ENCODE assay signal across 15 mouse cellular contexts in the genomic region with DNA sequence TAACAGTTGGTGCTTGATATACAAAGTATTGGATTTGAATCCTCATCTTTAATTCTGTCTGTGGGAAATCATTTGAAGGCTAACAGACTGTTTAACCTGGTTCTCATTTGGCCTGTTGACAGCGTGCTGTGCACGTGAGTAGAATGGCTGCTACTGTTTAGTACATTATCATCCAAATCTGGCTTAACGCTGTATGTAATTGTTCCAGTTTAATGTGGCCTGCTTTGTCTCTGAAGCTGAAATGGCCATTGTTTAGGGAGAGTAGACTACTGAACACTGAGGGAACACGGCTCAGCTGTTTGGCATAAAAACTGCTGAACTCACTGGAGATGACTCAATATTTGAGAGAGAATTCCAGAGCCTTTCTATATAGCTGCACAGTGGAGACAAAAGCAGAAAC.
A peak's percentile ranks its signal among the peaks of the same experiment; 100 is the strongest.
DNase-seq lines count a peak whose midpoint lies in the region; ATAC-seq and TF ChIP-seq lines count a peak whose summit lies in the region.
"Had no signal": no experiment of that assay in that cellular context is flagged by ENCODE, and none has a peak within 500 bp of the region (broad histone marks: within the 10 kb centered on the region; RNA-seq: fewer than 3 reads in every experiment).

No protein-coding gene starts in this region.

- DNase-seq in forebrain, embryonic 11.5 days (ENCODE audit: low spot score) = no peak
- DNase-seq in left cerebral cortex, adult 9 months (ENCODE audit: low spot score in 2 of 2) = peak; percentile 35 to 51
- no peak for DNase-seq in left cerebral cortex, adult 18-20 months (ENCODE audit: low spot score in 2 of 2)
- peak; percentile 22 for DNase-seq in midbrain, postnatal 0 days (ENCODE audit: low spot score)
- DNase-seq: kidney, postnatal 4 days; liver, postnatal 0 days; lung, postnatal 4 days; thymus, adult 18-20 months had no signal

- 0 out of 2 replicates have a peak, but pooled peaks have one; percentile 45 for ATAC-seq in forebrain, embryonic 13.5 days
- ATAC-seq in forebrain, embryonic 11.5 days (replicated peaks; ENCODE audit: low FRiP score) = no peak
- ATAC-seq in midbrain, postnatal 0 days (ENCODE audit: low FRiP score) = no peak
- no peak for ATAC-seq in erythroblast, adult 5-6 weeks (replicated peaks; ENCODE audit: low FRiP score, poor library complexity, severe bottlenecking)
- ATAC-seq in cerebellum, adult (ENCODE audit: insufficient number of reproducible peaks, low FRiP score, low TSS enrichment) = no peak
- ATAC-seq: intestine, postnatal 0 days; liver, postnatal 0 days had no signal

- no peak overlapping the region for H3K4me3 ChIP-seq in forebrain, embryonic 13.5 days
- H3K4me3 ChIP-seq in forebrain, embryonic 11.5 days (ENCODE audit: low read depth, low read length) = no peak overlapping the region
- no peak overlapping the region for H3K4me3 ChIP-seq in brown adipose tissue, adult 24 weeks (ENCODE audit: insufficient read depth, low read depth, low read length)
- no peak overlapping the region for H3K4me3 ChIP-seq in midbrain, postnatal 0 days (ENCODE audit: low read depth, low read length)
- H3K4me3 ChIP-seq: embryonic facial prominence, embryonic 12.5 days; limb, embryonic 13.5 days had no signal

- H3K27me3 ChIP-seq in forebrain, embryonic 13.5 days = no peaks in the 10 kb centered on the region
- no peaks in the 10 kb centered on the region for H3K27me3 ChIP-seq in forebrain, embryonic 11.5 days (ENCODE audit: control insufficient read depth, insufficient read depth, low read length)
- no peaks in the 10 kb centered on the region for H3K27me3 ChIP-seq in midbrain, postnatal 0 days (ENCODE audit: insufficient read depth, low read length)
- H3K27me3 ChIP-seq: embryonic facial prominence, embryonic 12.5 days; limb, embryonic 13.5 days had no signal

- no peak for TF ChIP-seq CTCF in midbrain, postnatal 0 days (IDR thresholded peaks at IDR 0.05)

- WGBS in forebrain, embryonic 13.5 days = 32% methylated on average over 4 of the region's 4 CpGs
- 71% methylated on average over 4 of the region's 4 CpGs for WGBS in forebrain, embryonic 11.5 days
- WGBS in midbrain, postnatal 0 days = 31% methylated on average over 4 of the region's 4 CpGs

- peaks cover 18% of the 10 kb centered on the region for H3K4me1 ChIP-seq in forebrain, embryonic 13.5 days
- H3K4me1 ChIP-seq in forebrain, embryonic 11.5 days (replicated peaks; ENCODE audit: control insufficient read depth, insufficient read depth, low read length) = no peaks in the 10 kb centered on the region
- H3K4me1 ChIP-seq in brown adipose tissue, adult 24 weeks (ENCODE audit: control insufficient read depth, insufficient read depth, insufficient read length, low read length) = peaks cover 3% of the 10 kb centered on the region; the same call in 1 of the 2 replicates
- H3K4me1 ChIP-seq in midbrain, postnatal 0 days (ENCODE audit: insufficient read depth, low read length) = no peaks in the 10 kb centered on the region

- no peak overlapping the region for H3K9ac ChIP-seq in forebrain, embryonic 13.5 days
- H3K9ac ChIP-seq in forebrain, embryonic 11.5 days (ENCODE audit: low read length) = no peak overlapping the region
- no peak overlapping the region for H3K9ac ChIP-seq in midbrain, postnatal 0 days (replicated peaks; ENCODE audit: low read length, poor library complexity, severe bottlenecking)
- H3K9ac ChIP-seq: embryonic facial prominence, embryonic 12.5 days; limb, embryonic 13.5 days; liver, postnatal 0 days had no signal

- no peaks in the 10 kb centered on the region for H3K9me3 ChIP-seq in forebrain, embryonic 13.5 days (replicated peaks)
- H3K9me3 ChIP-seq in forebrain, embryonic 11.5 days (ENCODE audit: control insufficient read depth, low read length) = no peaks in the 10 kb centered on the region
- H3K9me3 ChIP-seq in midbrain, postnatal 0 days (ENCODE audit: low read length) = no peaks in the 10 kb centered on the region
- H3K9me3 ChIP-seq: embryonic facial prominence, embryonic 12.5 days; limb, embryonic 13.5 days had no signal

- no peaks in the 10 kb centered on the region for H3K36me3 ChIP-seq in forebrain, embryonic 13.5 days (ENCODE audit: poor library complexity, severe bottlenecking)
- H3K36me3 ChIP-seq in forebrain, embryonic 11.5 days (ENCODE audit: control insufficient read depth, insufficient read depth, low read length) = no peaks in the 10 kb centered on the region
- no peaks in the 10 kb centered on the region for H3K36me3 ChIP-seq in midbrain, postnatal 0 days (ENCODE audit: insufficient read depth, low read length)
- H3K36me3 ChIP-seq: embryonic facial prominence, embryonic 12.5 days had no signal

- peak overlapping the region; percentile 35; the same call in 1 of the 2 replicates for H3K27ac ChIP-seq in forebrain, embryonic 13.5 days
- H3K27ac ChIP-seq in forebrain, embryonic 11.5 days (ENCODE audit: low read depth, low read length) = no peak overlapping the region
- H3K27ac ChIP-seq in brown adipose tissue, adult 24 weeks (replicated peaks; ENCODE audit: low read depth, low read length) = peak overlapping the region; percentile 48; the same call in 1 of the 2 replicates
- H3K27ac ChIP-seq in midbrain, postnatal 0 days (ENCODE audit: low read depth, low read length) = no peak overlapping the region
- H3K27ac ChIP-seq: embryonic facial prominence, embryonic 12.5 days; limb, embryonic 13.5 days had no signal

- H3K4me2 ChIP-seq in forebrain, embryonic 13.5 days = no peak overlapping the region
- H3K4me2 ChIP-seq in forebrain, embryonic 11.5 days (ENCODE audit: low read depth, low read length, severe bottlenecking) = no peak overlapping the region
- H3K4me2 ChIP-seq in midbrain, postnatal 0 days (ENCODE audit: low read depth, low read length, poor library complexity, severe bottlenecking) = no peak overlapping the region
- H3K4me2 ChIP-seq: embryonic facial prominence, embryonic 12.5 days; limb, embryonic 13.5 days had no signal

Comparison
In these comparisons a context has a peak if more than half of its experiments do, and no peak if none do; other contexts are left out.
1. H3K27ac ChIP-seq: peak in forebrain, embryonic 13.5 days (single experiment) and brown adipose tissue, adult 24 weeks (single experiment); none in forebrain, embryonic 11.5 days (single experiment) and midbrain, postnatal 0 days (single experiment).
2. DNase-seq: peak in left cerebral cortex, adult 9 months (2 of 2) and midbrain, postnatal 0 days (single experiment); none in forebrain, embryonic 11.5 days (single experiment) and left cerebral cortex, adult 18-20 months (0 of 2).